Mouse (Mus musculus): ENCODE results near the gene Atg7.

GRCm38 (mm10) chr6:114738760-114739112 lies 95.8 kb downstream of the Atg7 start:
- no peak for TF ChIP-seq CTCF (IDR thresholded peaks at IDR 0.05; ENCODE audit: low read depth)
- no peak for TF ChIP-seq EP300 (optimal IDR thresholded peaks at IDR 0.05)

Measured in stomach, postnatal 0 days (tissue).